In genomic region chr16:44672422-44672819, GRCm38 (mm10) we compare ENCODE assay signal across 10 mouse cellular contexts. TPM values are rescaled to one million over a fixed set of nuclear protein-coding genes. Genes with fewer than 3 reads are reported as not detected.
DNase-seq lines count a peak whose midpoint lies in the region; ATAC-seq lines count a peak whose summit lies in the region.
"Had no signal": no experiment of that assay in that cellular context is flagged by ENCODE, and none has a peak within 500 bp of the region (broad histone marks: within the 10 kb centered on the region; RNA-seq: fewer than 3 reads in every experiment).

No protein-coding gene starts in this region.

- peak overlapping the region; percentile 30; the same call in 1 of the 2 replicates for H3K4me2 ChIP-seq in kidney, embryonic 14.5 days (replicated peaks; ENCODE audit: low read depth, low read length)
- peak overlapping the region; percentile 40 for H3K4me2 ChIP-seq in hindbrain, embryonic 15.5 days
- H3K4me2 ChIP-seq in midbrain, embryonic 14.5 days (ENCODE audit: low read length), result peak overlapping the region; percentile 31

- no peak overlapping the region for H3K9ac ChIP-seq in kidney, embryonic 14.5 days (ENCODE audit: low read depth, low read length)
- H3K9ac ChIP-seq in hindbrain, embryonic 15.5 days, result no peak overlapping the region
- H3K9ac ChIP-seq in midbrain, embryonic 14.5 days (replicated peaks; ENCODE audit: low read length), result no peak overlapping the region

- DNase-seq in kidney, postnatal 10 days, result no peak
- peak; percentile 52 for DNase-seq in embryonic facial prominence, embryonic 10.5 days (ENCODE audit: low spot score)
- DNase-seq in midbrain, embryonic 14.5 days, result peak; percentile 59
- DNase-seq in frontal cortex, postnatal 25 days (ENCODE audit: low spot score in 2 of 2), result no peak
- DNase-seq in urinary bladder, adult 2 months (ENCODE audit: low spot score), result no peak
- DNase-seq in frontal cortex, adult 2 months (ENCODE audit: extremely low spot score in 1 of 2, low spot score in 1 of 2), result no peak
- DNase-seq: cerebellum, adult 11-12 months had no signal

- H3K36me3 ChIP-seq in kidney, embryonic 14.5 days (ENCODE audit: control insufficient read depth, insufficient read depth, low read length), result no peaks in the 10 kb centered on the region
- no peaks in the 10 kb centered on the region for H3K36me3 ChIP-seq in embryonic facial prominence, embryonic 10.5 days (replicated peaks)
- no peaks in the 10 kb centered on the region for H3K36me3 ChIP-seq in hindbrain, embryonic 15.5 days
- no peaks in the 10 kb centered on the region for H3K36me3 ChIP-seq in midbrain, embryonic 14.5 days (ENCODE audit: control insufficient read depth, insufficient read depth, low read length)
- H3K36me3 ChIP-seq: G1E had no signal

- 4% methylated on average over 14 of the region's 14 CpGs for WGBS in kidney, embryonic 14.5 days
- 6% methylated on average over 14 of the region's 14 CpGs for WGBS in embryonic facial prominence, embryonic 10.5 days
- 6% methylated on average over 14 of the region's 14 CpGs for WGBS in hindbrain, embryonic 15.5 days
- 1% methylated on average over 14 of the region's 14 CpGs for WGBS in midbrain, embryonic 14.5 days

- peaks cover 16% of the 10 kb centered on the region for H3K4me1 ChIP-seq in kidney, embryonic 14.5 days (ENCODE audit: control insufficient read depth, insufficient read depth, low read length)
- H3K4me1 ChIP-seq in embryonic facial prominence, embryonic 10.5 days, result peaks cover 26% of the 10 kb centered on the region
- peaks cover 20% of the 10 kb centered on the region for H3K4me1 ChIP-seq in hindbrain, embryonic 15.5 days (replicated peaks)
- H3K4me1 ChIP-seq in midbrain, embryonic 14.5 days (ENCODE audit: control insufficient read depth, insufficient read depth, low read length), result peaks cover 8% of the 10 kb centered on the region

- no peaks in the 10 kb centered on the region for H3K27me3 ChIP-seq in kidney, embryonic 14.5 days (ENCODE audit: control insufficient read depth, insufficient read depth, low read length)
- H3K27me3 ChIP-seq in embryonic facial prominence, embryonic 10.5 days (replicated peaks; ENCODE audit: low read depth, poor library complexity, severe bottlenecking), result peaks cover 28% of the 10 kb centered on the region
- H3K27me3 ChIP-seq in hindbrain, embryonic 15.5 days, result 0 out of 2 replicates have a peak, but pooled peaks cover 4% of the 10 kb centered on the region
- no peaks in the 10 kb centered on the region; the same call in 1 of the 2 replicates for H3K27me3 ChIP-seq in midbrain, embryonic 14.5 days (ENCODE audit: control insufficient read depth, insufficient read depth, low read length)

- no peak overlapping the region for H3K4me3 ChIP-seq in kidney, embryonic 14.5 days (ENCODE audit: low read length)
- H3K4me3 ChIP-seq in embryonic facial prominence, embryonic 10.5 days, result peak overlapping the region; percentile 13
- H3K4me3 ChIP-seq in hindbrain, embryonic 15.5 days, result no peak overlapping the region
- H3K4me3 ChIP-seq in midbrain, embryonic 14.5 days (replicated peaks; ENCODE audit: low read depth, low read length), result no peak overlapping the region

- no peaks in the 10 kb centered on the region for H3K9me3 ChIP-seq in kidney, embryonic 14.5 days (ENCODE audit: control insufficient read depth, low read length)
- H3K9me3 ChIP-seq in embryonic facial prominence, embryonic 10.5 days, result no peaks in the 10 kb centered on the region
- H3K9me3 ChIP-seq in hindbrain, embryonic 15.5 days, result no peaks in the 10 kb centered on the region
- no peaks in the 10 kb centered on the region for H3K9me3 ChIP-seq in midbrain, embryonic 14.5 days (ENCODE audit: control insufficient read depth, low read length)
- H3K9me3 ChIP-seq: G1E had no signal

- peak; percentile 69 for ATAC-seq in kidney, embryonic 14.5 days (ENCODE audit: low FRiP score, low TSS enrichment)
- peak; percentile 57 for ATAC-seq in hindbrain, embryonic 15.5 days (ENCODE audit: low FRiP score, low read depth)
- ATAC-seq in midbrain, embryonic 14.5 days (ENCODE audit: low FRiP score, low TSS enrichment), result peak; percentile 68

- H3K27ac ChIP-seq in kidney, embryonic 14.5 days (ENCODE audit: low read depth, low read length), result peak overlapping the region; percentile 43; the same call in 1 of the 2 replicates
- peak overlapping the region; percentile 88 for H3K27ac ChIP-seq in embryonic facial prominence, embryonic 10.5 days (replicated peaks)
- peak overlapping the region; percentile 53 for H3K27ac ChIP-seq in hindbrain, embryonic 15.5 days (replicated peaks)
- H3K27ac ChIP-seq in midbrain, embryonic 14.5 days (replicated peaks; ENCODE audit: low read depth, low read length), result no peak overlapping the region

RNA-seq across cellular contexts. Expression of gene Nepro, which starts 51.7 kb away (rescaled TPM):
- 7.3 and 11.8 TPM in 2 replicates for polyA plus RNA-seq in kidney, embryonic 14.5 days (2014; fragmentation: Nextera tagmentation; extraction: Ambion mirVana)
- 13.4 and 14.1 TPM in 2 replicates for polyA plus RNA-seq in embryonic facial prominence, embryonic 10.5 days (2016; fragmentation: Nextera tagmentation; extraction: Ambion mirVana)
- 4.3 and 4.4 TPM in 2 replicates for polyA plus RNA-seq in hindbrain, embryonic 15.5 days (2015; fragmentation: Nextera tagmentation; extraction: Ambion mirVana)
- polyA plus RNA-seq in midbrain, embryonic 14.5 days (2014; fragmentation: Nextera tagmentation; extraction: Ambion mirVana), result 3.8 and 5.7 TPM in 2 replicates
- polyA plus RNA-seq in urinary bladder, adult 2 months (2012; rRNA removed), result 8.8 and 9.5 TPM in 2 replicates
- polyA plus RNA-seq in frontal cortex, adult 2 months (2012; rRNA removed), result 3.2 and 3.9 TPM in 2 replicates

Comparison
In these comparisons a context has a peak if more than half of its experiments do, and no peak if none do; other contexts are left out.
1. DNase-seq: peak in embryonic facial prominence, embryonic 10.5 days (single experiment) and midbrain, embryonic 14.5 days (single experiment); none in kidney, postnatal 10 days (single experiment), frontal cortex, postnatal 25 days (0 of 2), urinary bladder, adult 2 months (single experiment) and frontal cortex, adult 2 months (0 of 2).
2. Peak in every context shown above with its lines, with median percentiles within 50 percentile points of each other: ATAC-seq and H3K4me2 ChIP-seq.